Mouse (Mus musculus) bone marrow, adult 2 months (tissue): ENCODE measurements around the gene Taf5. TPM values are rescaled to one million over a fixed set of nuclear protein-coding genes. Genes with fewer than 3 reads are reported as not detected.

Source experiments
- H3K27ac ChIP-seq: fragments of 200-500 bp; 2 replicates; pipeline ENCODE4 v1.5.1; 2012; ENCODE audit warnings: low read depth, mild to moderate bottlenecking, control low read depth, inconsistent platforms, low read length; ENCODE audit not compliant: control insufficient read depth, poor library complexity, insufficient read depth
- H3K4me1 ChIP-seq: fragments of 200-500 bp; 2 replicates; pipeline ENCODE4 v1.6.1; 2011; ENCODE audit warnings: low read length; ENCODE audit not compliant: control insufficient read depth, insufficient read depth
- H3K4me3 ChIP-seq: fragments of 200-500 bp; replicated peaks from 2 replicates; pipeline ENCODE3; 2011; ENCODE audit warnings: mild to moderate bottlenecking, low read depth, low read length, control low read depth; ENCODE audit not compliant: control insufficient read depth
- CTCF ChIP-seq: fragments of 200-500 bp; IDR thresholded peaks from 2 replicates; pipeline ENCODE4 v1.5.1; 2011; ENCODE audit warnings: low read length, control low read depth; ENCODE audit not compliant: control insufficient read depth, insufficient read depth
- POLR2A ChIP-seq: fragments of 200-500 bp; IDR thresholded peaks from 2 replicates; pipeline ENCODE4 v1.6.1; 2011; ENCODE audit warnings: low read depth, mild to moderate bottlenecking, control low read depth, low read length, borderline replicate concordance; ENCODE audit not compliant: control insufficient read depth
- whole genome bisulfite sequencing: fragments of 180-500 bp; shearing (Covaris S2); methylation state at CpG from one replicate; pipeline ENCODE4 v1.1.7; 2018; 5-methylcytosine and 5-hydroxymethylcytosine counted together
- polyA plus RNA-seq: library from polyadenylated mRNA; stranded (reverse); fragments of >200 nt; gene quantifications from 2 replicates; pipeline ENCODE4 v1.2.4, GENCODE M21; 2011; ENCODE audit warnings: low replicate concordance; ENCODE audit not compliant: missing spikeins, insufficient read depth, insufficient read length

The Taf5 gene
- polyA plus RNA-seq, 1 experiment = 6.9 TPM

- Histone ChIP-seq H3K4me1 (peaks cover 5% of the 10 kb centered on the region; the same call in 1 of the 2 replicates), H3K27ac (no peak overlapping the region), H3K4me3 (no peak overlapping the region)
- TF ChIP-seq CTCF = no peak
- TF ChIP-seq POLR2A = no peak
- WGBS = 91% methylated on average over 15 of the region's 15 CpGs
These were observed 63.1 kb downstream of the Taf5 start for GRCm38 (mm10) chr19:47130551-47131125.

Other genes starting within 250 kb of the Taf5 start
- not detected in 2 replicates for gene Ina, start 53.0 kb upstream of the Taf5 start, polyA plus RNA-seq
- gene Nt5c2, start 52.6 kb upstream of the Taf5 start, polyA plus RNA-seq = 21.9 and 39.2 TPM in 2 replicates
- 5.0 and 7.0 TPM in 2 replicates for gene Pcgf6, start 16.8 kb upstream of the Taf5 start, polyA plus RNA-seq
- 225 and 341 TPM in 2 replicates for gene Usmg5, start 22.9 kb downstream of the Taf5 start, polyA plus RNA-seq
- gene Pdcd11, start 23.0 kb downstream of the Taf5 start, polyA plus RNA-seq = 13.1 and 17.6 TPM in 2 replicates
- 5.1 and 8.4 TPM in 2 replicates for gene Calhm2, start 70.5 kb downstream of the Taf5 start, polyA plus RNA-seq
- gene Calhm1, start 76.5 kb downstream of the Taf5 start, polyA plus RNA-seq = not detected in 2 replicates
- not detected in 2 replicates for gene Calhm3, start 90.0 kb downstream of the Taf5 start, polyA plus RNA-seq
- gene Neurl1a, start 111.1 kb downstream of the Taf5 start, polyA plus RNA-seq = 2.9 and 4.6 TPM in 2 replicates